Mouse (Mus musculus) cerebellum, adult (tissue): ENCODE data around the gene Apbb2.

Experiments
- ATAC-seq: cut with Nextera tagmentation; 2 replicates; pipeline ENCODE4 v1.9.2; 2017; ENCODE audit warnings: mild to moderate bottlenecking, moderate library complexity, mixed read lengths; ENCODE audit not compliant: insufficient number of reproducible peaks, low FRiP score, low TSS enrichment

Apbb2 gene

GRCm38 (mm10) chr5:66392861-66393529, 225.6 kb downstream of the Apbb2 start:
- ATAC-seq = no peak

GRCm38 (mm10) chr5:66391771-66392170, 226.8 kb downstream of the Apbb2 start:
- ATAC-seq = no peak

GRCm38 (mm10) chr5:66391299-66391698, 227.3 kb downstream of the Apbb2 start:
- no peak for ATAC-seq

- ATAC-seq = no peak
Observed at GRCm38 (mm10) chr5:66390567-66390966, 228.0 kb downstream of the Apbb2 start.

- no peak for ATAC-seq
Observed at GRCm38 (mm10) chr5:66387481-66387880, 231.1 kb downstream of the Apbb2 start.

GRCm38 (mm10) chr5:66385636-66386035, 232.9 kb downstream of the Apbb2 start:
- 0 out of 2 replicates have a peak, but pooled peaks have one; percentile 43 for ATAC-seq

GRCm38 (mm10) chr5:66384806-66385446, 233.7 kb downstream of the Apbb2 start:
- ATAC-seq = peak; percentile 31; the same call in 1 of the 2 replicates

- ATAC-seq = no peak
Observed at GRCm38 (mm10) chr5:66384114-66384513, 234.5 kb downstream of the Apbb2 start.

GRCm38 (mm10) chr5:66382111-66382510, 236.5 kb downstream of the Apbb2 start:
- ATAC-seq = no peak

GRCm38 (mm10) chr5:66378968-66379367, 239.6 kb downstream of the Apbb2 start:
- ATAC-seq = no peak

- ATAC-seq = no peak
Observed at GRCm38 (mm10) chr5:66376589-66377270, 241.9 kb downstream of the Apbb2 start.

GRCm38 (mm10) chr5:66374413-66374812, 244.2 kb downstream of the Apbb2 start:
- no peak for ATAC-seq

- no peak for ATAC-seq
Observed at GRCm38 (mm10) chr5:66373515-66374164, 244.9 kb downstream of the Apbb2 start.

- ATAC-seq = no peak
Observed at GRCm38 (mm10) chr5:66371131-66371530, 247.5 kb downstream of the Apbb2 start.

- peak; percentile 70; the same call in 1 of the 2 replicates for ATAC-seq
Observed at GRCm38 (mm10) chr5:66368966-66369365, 249.6 kb downstream of the Apbb2 start.

- no peak for ATAC-seq
Observed at GRCm38 (mm10) chr5:66367641-66368040, 250.9 kb downstream of the Apbb2 start.

GRCm38 (mm10) chr5:66363274-66364261, 255.0 kb downstream of the Apbb2 start:
- ATAC-seq = no peak

GRCm38 (mm10) chr5:66360739-66361138, 257.8 kb downstream of the Apbb2 start:
- no peak for ATAC-seq

GRCm38 (mm10) chr5:66359742-66360423, 258.7 kb downstream of the Apbb2 start:
- ATAC-seq = no peak
